Mouse (Mus musculus) spleen, adult 2 months (tissue): ENCODE measurements around the gene Rab31.

Experiments used
- CTCF ChIP-seq: fragments of 200-500 bp; IDR thresholded peaks from 2 replicates; pipeline ENCODE4 v1.5.1; 2011; ENCODE audit warnings: mild to moderate bottlenecking, inconsistent platforms; ENCODE audit not compliant: insufficient read depth, insufficient read length, insufficient replicate concordance; ENCODE audit errors: extremely low read depth
- POLR2A ChIP-seq: fragments of 200-500 bp; IDR thresholded peaks from 2 replicates; pipeline ENCODE4 v1.6.1; 2011; ENCODE audit warnings: low read depth, low read length, inconsistent platforms

DNA sequence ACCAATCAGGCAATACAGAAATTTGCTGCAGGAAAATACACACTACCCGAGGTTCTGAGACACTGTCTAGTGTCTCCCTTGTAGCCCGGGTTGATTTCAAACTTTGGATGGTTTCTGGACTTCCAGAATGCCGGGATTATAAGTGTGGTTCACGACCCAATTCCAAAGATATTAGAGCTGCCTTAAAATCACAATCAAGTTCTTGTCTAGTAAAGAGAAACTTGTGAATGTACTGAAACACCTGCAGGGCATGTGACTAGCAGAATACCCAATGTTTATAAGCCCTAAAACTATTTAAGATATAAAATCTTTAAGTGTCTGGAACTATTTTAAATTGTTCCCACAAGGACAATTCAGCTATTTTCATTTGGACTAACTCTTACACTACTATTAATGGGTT is 160.8 kb downstream of the Rab31 start:
- TF ChIP-seq POLR2A = no peak
- no peak for TF ChIP-seq CTCF
